In genomic region chr11:103311960-103312611, GRCm38 (mm10) we compare ENCODE assay signal across 9 mouse cellular contexts. TPM values are rescaled to one million over a fixed set of nuclear protein-coding genes. Genes with fewer than 3 reads are reported as not detected.
DNase-seq lines count a peak whose midpoint lies in the region; ATAC-seq and TF ChIP-seq lines count a peak whose summit lies in the region.
"Had no signal": no experiment of that assay in that cellular context is flagged by ENCODE, and none has a peak within 500 bp of the region (broad histone marks: within the 10 kb centered on the region; RNA-seq: fewer than 3 reads in every experiment).

No protein-coding gene starts in this region.

- no peak for TF ChIP-seq POLR2A in small intestine, adult 2 months (IDR thresholded peaks at IDR 0.05; ENCODE audit: low read depth, low read length)

- H3K4me2 ChIP-seq in embryonic facial prominence, embryonic 13.5 days, result peak overlapping the region; percentile 74
- H3K4me2 ChIP-seq in heart, embryonic 14.5 days (ENCODE audit: low read length), result peak overlapping the region; percentile 78
- H3K4me2 ChIP-seq in kidney, embryonic 16.5 days (replicated peaks; ENCODE audit: low read depth, low read length), result peak overlapping the region; percentile 71

- DNase-seq in left cerebral cortex, postnatal 4 days, result peak; percentile 33
- DNase-seq in left cerebral cortex, postnatal 25 days (ENCODE audit: low spot score in 2 of 2), result no peak
- peak; percentile 75 for DNase-seq in lung, postnatal 14 days
- DNase-seq in cerebellum, adult 9-10 months, result no peak

- peak; percentile 72 for ATAC-seq in embryonic facial prominence, embryonic 13.5 days (ENCODE audit: insufficient number of reproducible peaks, insufficient read depth, low FRiP score, low TSS enrichment, low read depth)
- ATAC-seq in heart, embryonic 14.5 days (ENCODE audit: insufficient number of reproducible peaks, insufficient read depth, low FRiP score, low read depth), result peak; percentile 76
- peak; percentile 70 for ATAC-seq in kidney, embryonic 16.5 days (ENCODE audit: low FRiP score, low TSS enrichment)

- H3K9me3 ChIP-seq in embryonic facial prominence, embryonic 13.5 days, result no peaks in the 10 kb centered on the region
- H3K9me3 ChIP-seq in heart, embryonic 14.5 days (ENCODE audit: control insufficient read depth, low read length), result no peaks in the 10 kb centered on the region
- no peaks in the 10 kb centered on the region for H3K9me3 ChIP-seq in kidney, embryonic 16.5 days (ENCODE audit: low read length)
- H3K9me3 ChIP-seq: G1E had no signal

- peak overlapping the region; percentile 70 for H3K9ac ChIP-seq in embryonic facial prominence, embryonic 13.5 days
- H3K9ac ChIP-seq in heart, embryonic 14.5 days (ENCODE audit: low read length), result peak overlapping the region; percentile 69
- H3K9ac ChIP-seq in kidney, embryonic 16.5 days (replicated peaks; ENCODE audit: low read length), result peak overlapping the region; percentile 58

- peak overlapping the region; percentile 44 for H3K4me3 ChIP-seq in embryonic facial prominence, embryonic 13.5 days
- H3K4me3 ChIP-seq in heart, embryonic 14.5 days (ENCODE audit: control insufficient read depth in 1 of 2, insufficient read depth in 1 of 2, low read depth in 1 of 2, low read length in 2 of 2), result peak overlapping the region; percentile 38 to 41
- peak overlapping the region; percentile 42 for H3K4me3 ChIP-seq in kidney, embryonic 16.5 days (ENCODE audit: low read length)
- peak overlapping the region; percentile 41 for H3K4me3 ChIP-seq in small intestine, adult 2 months (ENCODE audit: low read depth, low read length)

- peaks cover 21% of the 10 kb centered on the region for H3K4me1 ChIP-seq in embryonic facial prominence, embryonic 13.5 days
- H3K4me1 ChIP-seq in heart, embryonic 14.5 days (ENCODE audit: control insufficient read depth in 2 of 2, insufficient read depth in 2 of 2, low read length in 2 of 2), result peaks cover 11 to 12% of the 10 kb centered on the region in 2 experiments
- H3K4me1 ChIP-seq in kidney, embryonic 16.5 days (ENCODE audit: insufficient read depth, low read length), result peaks cover 26% of the 10 kb centered on the region
- H3K4me1 ChIP-seq in small intestine, adult 2 months (ENCODE audit: control insufficient read depth, insufficient read depth, insufficient read length, low read length), result peaks cover 9% of the 10 kb centered on the region

- H3K27me3 ChIP-seq in embryonic facial prominence, embryonic 13.5 days, result no peaks in the 10 kb centered on the region
- no peaks in the 10 kb centered on the region for H3K27me3 ChIP-seq in heart, embryonic 14.5 days (ENCODE audit: control insufficient read depth, insufficient read depth, low read length)
- H3K27me3 ChIP-seq in kidney, embryonic 16.5 days (ENCODE audit: insufficient read depth, low read length), result no peaks in the 10 kb centered on the region
- H3K27me3 ChIP-seq in small intestine, adult 2 months (ENCODE audit: control insufficient read depth, insufficient read depth, low read length), result no peaks in the 10 kb centered on the region; the same call in 1 of the 2 replicates

- H3K36me3 ChIP-seq in embryonic facial prominence, embryonic 13.5 days, result no peaks in the 10 kb centered on the region
- H3K36me3 ChIP-seq in heart, embryonic 14.5 days (ENCODE audit: control insufficient read depth, insufficient read depth, low read length), result no peaks in the 10 kb centered on the region
- H3K36me3 ChIP-seq in kidney, embryonic 16.5 days (ENCODE audit: insufficient read depth, low read length), result no peaks in the 10 kb centered on the region
- H3K36me3 ChIP-seq in small intestine, adult 2 months (ENCODE audit: control insufficient read depth, insufficient read depth, low read length), result no peaks in the 10 kb centered on the region
- H3K36me3 ChIP-seq: G1E had no signal

- intact Hi-C loops in left cerebral cortex, postnatal 4 days (cut with DNase I), result no loop called here
- intact Hi-C loops in left cerebral cortex, postnatal 25 days (cut with DNase I), result no loop called here

- H3K27ac ChIP-seq in embryonic facial prominence, embryonic 13.5 days, result peak overlapping the region; percentile 96
- H3K27ac ChIP-seq in heart, embryonic 14.5 days (replicated peaks in 1 of 2; ENCODE audit: control insufficient read depth in 1 of 2, insufficient read depth in 1 of 2, low read depth in 2 of 2, low read length in 2 of 2), result peak overlapping the region; percentile 65 to 86
- H3K27ac ChIP-seq in kidney, embryonic 16.5 days (ENCODE audit: low read length), result peak overlapping the region; percentile 85
- H3K27ac ChIP-seq in small intestine, adult 2 months (ENCODE audit: insufficient read depth, low read depth, low read length), result 0 out of 2 replicates have a peak overlapping the region, but pooled peaks have one; percentile 18

- no peak for TF ChIP-seq CTCF in small intestine, adult 2 months (IDR thresholded peaks at IDR 0.05; ENCODE audit: extremely low read depth, insufficient read length, insufficient replicate concordance, low read depth, low read length)

- 3% methylated on average over 30 of the region's 30 CpGs for WGBS in embryonic facial prominence, embryonic 13.5 days
- WGBS in heart, embryonic 14.5 days, result under 1% methylated on average over 30 of the region's 30 CpGs
- 2% methylated on average over 30 of the region's 30 CpGs for WGBS in kidney, embryonic 16.5 days
- WGBS in small intestine, adult 2 months, result 7% methylated on average over 30 of the region's 30 CpGs

RNA-seq across cellular contexts. Expression of gene Map3k14, which starts 44.8 kb away (rescaled TPM):
- total RNA-seq in left cerebral cortex, postnatal 4 days (2021), result 1 to 10 TPM; 3.7 to 4.3 TPM
- total RNA-seq in left cerebral cortex, postnatal 25 days (2021), result 1 to 10 TPM; 4.1 to 4.3 TPM
- polyA plus RNA-seq in embryonic facial prominence, embryonic 13.5 days (2015; fragmentation: Nextera tagmentation; extraction: Ambion mirVana), result 4.4 and 5.5 TPM in 2 replicates
- 1.3 and 1.5 TPM in 2 replicates for polyA plus RNA-seq in heart, embryonic 14.5 days (2014; fragmentation: Nextera tagmentation; extraction: Ambion mirVana)
- 5.3 and 6.7 TPM in 2 replicates for polyA plus RNA-seq in kidney, embryonic 16.5 days (2015; fragmentation: Nextera tagmentation; extraction: Ambion mirVana)
- 9.9 and 12.7 TPM in 2 replicates for polyA plus RNA-seq in small intestine, adult 2 months (2012; rRNA removed)

RNA-seq across cellular contexts. Expression of gene Arhgap27, which starts 51.4 kb away (rescaled TPM):
- total RNA-seq in left cerebral cortex, postnatal 4 days (2021), result 1 to 10 TPM; 4.7 to 5.1 TPM
- total RNA-seq in left cerebral cortex, postnatal 25 days (2021), result 10 to 100 TPM in 1 of 2 experiments, 1 to 10 TPM in 1; 7.9 to 12.4 TPM
- 6.8 and 7.2 TPM in 2 replicates for polyA plus RNA-seq in embryonic facial prominence, embryonic 13.5 days (2015; fragmentation: Nextera tagmentation; extraction: Ambion mirVana)
- 5.6 and 6.5 TPM in 2 replicates for polyA plus RNA-seq in heart, embryonic 14.5 days (2014; fragmentation: Nextera tagmentation; extraction: Ambion mirVana)
- 17.8 and 18.7 TPM in 2 replicates for polyA plus RNA-seq in kidney, embryonic 16.5 days (2015; fragmentation: Nextera tagmentation; extraction: Ambion mirVana)
- 105 and 122 TPM in 2 replicates for polyA plus RNA-seq in small intestine, adult 2 months (2012; rRNA removed)

Comparison
In these comparisons a context has a peak if more than half of its experiments do, and no peak if none do; other contexts are left out.
1. DNase-seq: peak in left cerebral cortex, postnatal 4 days (single experiment) and lung, postnatal 14 days (single experiment); none in left cerebral cortex, postnatal 25 days (0 of 2) and cerebellum, adult 9-10 months (single experiment).
2. H3K27ac ChIP-seq: peak in every context shown above with its lines; median percentile 96 in embryonic facial prominence, embryonic 13.5 days; 85 in kidney, embryonic 16.5 days; 76 in heart, embryonic 14.5 days; 18 in small intestine, adult 2 months.
3. Peak in every context shown above with its lines, with median percentiles within 50 percentile points of each other: ATAC-seq, H3K4me2 ChIP-seq, H3K4me3 ChIP-seq and H3K9ac ChIP-seq.